Mouse (Mus musculus) embryonic facial prominence, embryonic 15.5 days (tissue): ENCODE data around the gene Ahnak. TPM values are rescaled to one million over a fixed set of nuclear protein-coding genes. Genes with fewer than 3 reads are reported as not detected.
"Not testable (repeated sequence)": the region's sequence is repeated elsewhere in the genome, so short reads cannot be mapped to it uniquely, and the experiment has no call there.

Experiments
- ATAC-seq: fragments of 200-750 bp; cut with Nextera tagmentation; 2 replicates; pipeline ENCODE4 v1.8.0; 2017; ENCODE audit warnings: low read depth, moderate TSS enrichment; ENCODE audit not compliant: insufficient number of reproducible peaks, low FRiP score, low TSS enrichment
- H3K27ac ChIP-seq: fragments of 300-500 bp; sonication (generic); replicated peaks from 2 replicates; pipeline ENCODE4 v1.5.1; 2015; ENCODE audit warnings: mild to moderate bottlenecking, inconsistent platforms
- H3K27me3 ChIP-seq: fragments of 300-500 bp; sonication (generic); 2 replicates; pipeline ENCODE4 v1.6.1; 2015; ENCODE audit warnings: inconsistent platforms
- H3K36me3 ChIP-seq: fragments of 300-500 bp; sonication (generic); 2 replicates; pipeline ENCODE4 v1.6.1; 2015; ENCODE audit warnings: mild to moderate bottlenecking, inconsistent platforms
- H3K4me1 ChIP-seq: fragments of 300-500 bp; sonication (generic); 2 replicates; pipeline ENCODE4 v1.6.1; 2015; ENCODE audit warnings: inconsistent platforms
- H3K4me2 ChIP-seq: fragments of 300-500 bp; sonication (generic); replicated peaks from 2 replicates; pipeline ENCODE4 v1.6.1; 2015; ENCODE audit warnings: mild to moderate bottlenecking, inconsistent platforms
- H3K4me3 ChIP-seq: fragments of 300-500 bp; sonication (generic); replicated peaks from 2 replicates; pipeline ENCODE4 v1.5.1; 2015; ENCODE audit warnings: mild to moderate bottlenecking, inconsistent platforms
- H3K9ac ChIP-seq: fragments of 300-500 bp; sonication (generic); 2 replicates; pipeline ENCODE4 v1.6.1; 2015; ENCODE audit warnings: inconsistent platforms
- H3K9me3 ChIP-seq: fragments of 300-500 bp; sonication (generic); replicated peaks from 2 replicates; pipeline ENCODE4 v1.6.1; 2016; ENCODE audit warnings: inconsistent platforms
- WGBS: fragments of 180-500 bp; shearing (Covaris S2); methylation state at CpG from one replicate; pipeline ENCODE4 v1.1.7; 2015; 5-methylcytosine and 5-hydroxymethylcytosine counted together
- polyA plus RNA-seq: library from polyadenylated mRNA; unstranded; fragments of >200 nt; fragmentation: Nextera tagmentation; extraction: Ambion mirVana; gene quantifications from 2 replicates; pipeline ENCODE4 v1.2.1, GENCODE M21; 2015

Gene Ahnak
- polyA plus RNA-seq, 1 experiment from 2014 or later = 71.9 TPM

DNA sequence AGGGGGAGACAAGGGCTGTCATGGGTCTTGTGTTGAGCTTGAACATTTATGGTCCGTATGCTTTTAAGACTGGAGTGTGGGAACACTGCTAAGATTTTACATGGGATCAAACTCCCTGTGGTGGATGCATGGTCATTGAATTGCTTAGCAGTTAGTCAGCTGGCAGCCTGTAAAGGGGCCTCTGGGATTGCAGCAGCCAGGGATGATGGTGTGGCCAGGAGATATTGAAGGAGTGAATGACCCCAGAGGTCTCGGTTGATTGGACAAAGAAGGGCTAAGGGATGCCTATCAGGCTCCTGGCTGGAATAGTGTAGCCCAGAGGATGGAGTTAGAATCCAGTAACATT, 93.9 kb downstream of the Ahnak start:
- no peak overlapping the region; the same call in 1 of the 2 replicates for H3K4me2 ChIP-seq
- no peaks in the 10 kb centered on the region for H3K27me3 ChIP-seq
- no peak for ATAC-seq
- H3K4me3 ChIP-seq = no peak overlapping the region; the same call in 1 of the 2 replicates
- H3K9me3 ChIP-seq = no peaks in the 10 kb centered on the region
- 0 out of 2 replicates have a peak overlapping the region, but pooled peaks have one; percentile 1 for H3K9ac ChIP-seq
- H3K27ac ChIP-seq = no peak overlapping the region
- peaks cover 21% of the 10 kb centered on the region for H3K4me1 ChIP-seq
- 80% methylated on average over 2 of the region's 2 CpGs for whole genome bisulfite sequencing
- no peaks in the 10 kb centered on the region for H3K36me3 ChIP-seq

DNA sequence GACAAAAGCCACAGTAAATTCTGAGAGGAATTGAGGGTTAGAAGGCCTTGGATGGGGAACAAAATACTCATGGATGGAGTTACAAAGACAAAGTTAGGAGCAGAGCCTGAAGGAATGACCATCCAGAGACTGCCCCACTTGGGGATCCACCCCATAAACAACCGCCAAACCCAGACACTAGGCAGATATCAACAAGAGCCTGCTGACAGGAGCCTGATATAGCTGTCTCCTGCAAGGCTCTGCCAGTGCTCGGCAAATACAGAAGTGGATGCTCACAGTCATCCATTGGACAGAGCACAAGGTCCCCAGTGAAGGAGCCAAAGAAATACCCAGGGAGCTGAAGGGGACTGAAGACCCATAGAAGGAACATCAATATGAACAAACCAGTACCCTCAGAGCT, 94.8 kb downstream of the Ahnak start:
- H3K4me2 ChIP-seq = not testable (repeated sequence)

DNA sequence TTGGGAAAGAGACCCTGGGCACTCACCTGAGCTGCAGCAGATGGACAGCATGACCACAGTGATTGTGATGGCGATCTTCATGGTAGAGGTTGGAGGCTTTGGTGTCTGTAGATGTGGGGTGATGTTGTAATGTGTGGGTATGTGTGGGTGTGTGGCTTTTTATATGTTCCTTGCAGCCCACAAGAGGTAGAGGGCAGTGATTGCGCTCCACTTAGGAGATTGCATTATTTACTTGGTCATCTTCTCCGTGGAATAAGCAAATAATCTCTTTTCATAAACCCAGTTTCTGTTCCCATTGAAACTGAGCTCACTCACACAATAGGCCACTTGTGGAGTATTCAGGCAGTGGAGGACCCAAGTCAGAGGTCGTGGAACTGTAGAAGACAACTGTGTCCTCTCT, 98.7 kb downstream of the Ahnak start, which contains the start of gene Scgb1a1:
Scgb1a1 (minus strand) TSS at position 138 of the 400 bp plus-strand sequence.
- no peaks in the 10 kb centered on the region for H3K27me3 ChIP-seq
- peaks cover under 1% of the 10 kb centered on the region; the same call in 1 of the 2 replicates for H3K4me1 ChIP-seq
- no peak within 1 kb of the TSS for H3K27ac ChIP-seq
- H3K9ac ChIP-seq = no peak within 1 kb of the TSS
- ATAC-seq = no peak
- 79% methylated on average over 4 of the region's 4 CpGs for WGBS
- H3K4me2 ChIP-seq = no peak within 1 kb of the TSS
- no peaks in the 10 kb centered on the region for H3K9me3 ChIP-seq
- H3K36me3 ChIP-seq = no peaks in the 10 kb centered on the region
- H3K4me3 ChIP-seq = no peak within 1 kb of the TSS

More for the DNA sequence above, 94.8 kb downstream of the Ahnak start:
- ATAC-seq, H3K27ac ChIP-seq, H3K9me3 ChIP-seq, H3K9ac ChIP-seq, H3K36me3 ChIP-seq, H3K27me3 ChIP-seq, H3K4me3 ChIP-seq: not testable (repeated sequence)
- WGBS = 76% methylated on average over 2 of the region's 2 CpGs
- H3K4me1 ChIP-seq = peaks cover 21% of the 10 kb centered on the region

DNA sequence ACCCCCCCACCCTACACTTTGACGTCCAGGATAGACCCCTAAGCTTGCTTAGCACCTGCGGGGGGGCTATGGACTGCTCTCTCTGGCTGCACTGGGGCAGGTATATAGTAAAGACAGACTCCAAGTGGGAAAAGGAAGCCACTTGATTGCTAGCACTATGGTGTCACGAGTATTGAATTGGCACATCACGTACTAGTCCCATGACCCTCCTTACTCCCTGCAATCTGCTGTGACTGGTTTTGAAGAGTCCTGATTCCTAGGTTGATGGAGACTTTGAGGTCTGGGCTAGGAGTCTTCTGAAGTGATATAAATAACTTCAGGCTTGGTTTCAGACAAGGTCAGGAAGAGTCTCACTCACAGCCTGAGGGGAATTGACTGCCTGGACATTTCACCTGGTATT, 101.1 kb downstream of the Ahnak start:
- Histone ChIP-seq H3K4me2 (no peak overlapping the region), H3K4me3 (no peak overlapping the region), H3K36me3 (no peaks in the 10 kb centered on the region), H3K27ac (no peak overlapping the region), H3K4me1 (no peaks in the 10 kb centered on the region), H3K27me3 (no peaks in the 10 kb centered on the region), H3K9me3 (no peaks in the 10 kb centered on the region), H3K9ac (no peak overlapping the region)
- 63% methylated on average over 4 of the region's 4 CpGs for WGBS
- ATAC-seq = no peak

DNA sequence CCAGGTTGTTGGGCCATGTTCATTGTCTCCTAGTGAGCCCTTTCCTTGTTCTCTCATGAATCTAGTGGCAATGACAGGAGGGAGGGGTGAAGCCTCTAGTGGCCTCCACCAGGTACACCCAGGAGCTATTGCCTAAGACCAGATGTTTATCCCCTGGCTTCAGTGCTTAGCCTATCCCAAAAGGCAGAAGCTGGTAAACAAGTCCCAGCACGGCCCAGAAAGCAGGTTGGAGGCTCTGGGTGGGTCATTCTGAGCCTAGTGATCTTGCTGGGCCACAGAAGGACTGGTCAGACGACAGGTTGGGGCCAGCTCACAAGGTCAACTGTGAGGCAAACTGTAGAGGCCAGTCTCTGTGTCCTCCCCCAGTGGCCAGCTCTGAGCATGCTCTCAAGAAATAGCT, 101.6 kb downstream of the Ahnak start:
- Histone ChIP-seq H3K9ac (no peak overlapping the region), H3K4me1 (no peaks in the 10 kb centered on the region), H3K4me2 (no peak overlapping the region), H3K27me3 (no peaks in the 10 kb centered on the region), H3K9me3 (no peaks in the 10 kb centered on the region), H3K36me3 (no peaks in the 10 kb centered on the region), H3K4me3 (no peak overlapping the region), H3K27ac (no peak overlapping the region)
- no peak for ATAC-seq
- 40% methylated on average over 2 of the region's 2 CpGs for WGBS

DNA sequence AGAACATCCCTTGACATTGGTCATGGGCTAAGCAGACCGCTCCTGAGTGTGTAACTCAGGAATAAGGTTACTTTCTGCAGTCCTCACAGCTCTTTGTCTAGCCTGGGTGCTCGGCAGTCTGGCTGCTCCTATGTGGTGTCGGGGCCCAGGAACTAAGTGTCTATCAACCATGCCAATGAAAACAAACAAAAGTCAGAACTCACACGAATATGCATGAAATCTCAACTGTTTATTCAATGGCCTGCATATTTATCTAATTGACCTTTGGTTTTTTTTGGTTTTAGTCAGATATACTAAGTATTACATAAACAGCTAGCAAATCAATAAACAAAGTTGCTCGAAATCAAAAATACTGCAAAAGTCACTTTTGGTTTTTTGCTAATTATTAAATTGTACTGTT, 106.0 kb downstream of the Ahnak start:
- Histone ChIP-seq H3K9me3 (no peaks in the 10 kb centered on the region), H3K4me3 (no peak overlapping the region), H3K27me3 (no peaks in the 10 kb centered on the region), H3K4me1 (no peaks in the 10 kb centered on the region), H3K4me2 (no peak overlapping the region), H3K9ac (no peak overlapping the region), H3K36me3 (no peaks in the 10 kb centered on the region), H3K27ac (no peak overlapping the region)
- no peak for ATAC-seq
- WGBS = 71% methylated on average over 5 of the region's 5 CpGs

DNA sequence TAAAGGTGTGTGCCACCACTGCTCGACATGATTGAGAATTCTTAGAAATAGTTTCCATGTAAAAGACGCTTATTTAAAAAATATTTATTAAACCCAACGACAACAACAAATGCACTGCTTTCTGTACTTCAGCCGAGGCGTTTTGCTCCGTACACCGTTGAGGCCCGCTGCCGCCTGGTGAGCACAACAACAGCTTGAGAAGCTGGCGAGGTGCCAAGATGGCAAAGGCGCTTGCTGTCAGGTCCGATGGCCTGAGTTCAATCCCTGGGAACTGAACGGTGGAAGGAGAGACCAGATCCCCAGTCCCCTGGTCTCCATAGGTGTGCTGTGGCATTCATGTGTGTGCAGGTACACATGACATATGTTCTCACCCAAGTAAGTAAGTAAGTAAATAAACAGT, 108.4 kb downstream of the Ahnak start:
- no peaks in the 10 kb centered on the region for H3K9me3 ChIP-seq
- H3K36me3 ChIP-seq = no peaks in the 10 kb centered on the region
- 84% methylated on average over 13 of the region's 13 CpGs for WGBS
- no peak overlapping the region for H3K27ac ChIP-seq
- no peak overlapping the region for H3K4me3 ChIP-seq
- no peaks in the 10 kb centered on the region for H3K27me3 ChIP-seq
- ATAC-seq = no peak
- no peaks in the 10 kb centered on the region for H3K4me1 ChIP-seq
- H3K9ac ChIP-seq = no peak overlapping the region
- H3K4me2 ChIP-seq = no peak overlapping the region

DNA sequence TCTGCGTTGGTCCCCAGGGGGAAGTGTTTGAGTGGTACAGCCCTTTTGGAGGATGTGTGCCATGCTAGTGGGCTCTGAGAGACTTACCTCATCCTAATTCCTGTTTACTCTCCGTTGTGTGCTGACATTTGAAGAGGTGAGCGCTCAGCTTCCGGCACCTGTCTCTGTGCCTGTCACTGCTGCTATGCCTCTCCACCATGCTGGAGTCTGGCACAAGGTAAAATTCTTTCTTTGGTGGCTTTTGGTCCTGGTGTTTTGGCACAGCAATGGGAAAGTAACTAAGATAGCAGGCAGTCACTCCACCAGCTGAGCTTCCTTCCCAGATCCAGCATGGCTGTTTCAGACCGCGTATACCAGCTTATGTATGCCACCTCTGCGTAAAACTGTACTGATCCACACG, 110.7 kb downstream of the Ahnak start:
- Histone ChIP-seq H3K4me1 (peaks cover 6% of the 10 kb centered on the region), H3K27ac (no peak overlapping the region), H3K9ac (no peak overlapping the region), H3K9me3 (no peaks in the 10 kb centered on the region), H3K4me2 (no peak overlapping the region), H3K4me3 (no peak overlapping the region), H3K27me3 (no peaks in the 10 kb centered on the region), H3K36me3 (no peaks in the 10 kb centered on the region)
- ATAC-seq = no peak
- 83% methylated on average over 8 of the region's 8 CpGs for WGBS

DNA sequence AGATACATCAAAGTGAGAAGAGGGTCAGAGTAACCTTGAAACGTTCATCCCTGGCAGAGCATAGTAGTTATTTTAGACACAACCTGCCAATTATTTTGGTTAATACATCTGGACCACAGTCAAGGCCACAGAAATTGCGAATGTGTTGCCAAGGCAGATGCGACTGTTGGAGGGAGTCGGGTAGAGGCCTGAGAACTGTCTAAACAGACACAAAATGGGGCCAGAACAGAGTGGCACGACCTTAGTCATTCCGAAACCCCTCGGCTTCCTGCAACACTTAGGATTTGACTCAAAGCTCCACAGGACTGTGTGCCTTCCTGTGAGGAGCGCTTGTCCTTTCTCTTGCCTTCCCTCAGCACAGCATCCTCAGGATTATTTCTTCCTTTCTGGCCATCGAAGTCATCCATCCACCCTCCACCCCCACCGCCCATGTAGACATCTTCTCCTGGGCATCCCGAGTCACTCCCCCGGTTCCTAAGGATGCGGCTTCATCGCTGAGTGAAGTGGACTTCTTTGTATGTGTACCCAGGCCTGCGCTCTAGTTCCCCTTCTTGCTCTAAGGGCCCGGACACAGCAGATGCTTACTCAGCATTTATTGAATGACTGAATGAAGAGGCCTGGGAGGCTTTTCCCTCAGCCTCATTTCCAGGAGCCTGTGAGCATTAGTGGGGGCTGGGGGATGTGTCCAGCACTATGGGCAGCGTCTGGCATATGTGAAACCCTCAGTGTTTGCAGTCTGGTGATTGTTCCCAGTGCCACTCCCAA, 111.4 kb downstream of the Ahnak start:
- Histone ChIP-seq H3K36me3 (no peaks in the 10 kb centered on the region), H3K9me3 (no peaks in the 10 kb centered on the region), H3K27me3 (no peaks in the 10 kb centered on the region), H3K4me3 (no peak overlapping the region), H3K9ac (no peak overlapping the region), H3K4me2 (no peak overlapping the region), H3K27ac (no peak overlapping the region), H3K4me1 (peaks cover 12% of the 10 kb centered on the region)
- 81% methylated on average over 17 of the region's 17 CpGs for WGBS
- ATAC-seq = no peak

DNA sequence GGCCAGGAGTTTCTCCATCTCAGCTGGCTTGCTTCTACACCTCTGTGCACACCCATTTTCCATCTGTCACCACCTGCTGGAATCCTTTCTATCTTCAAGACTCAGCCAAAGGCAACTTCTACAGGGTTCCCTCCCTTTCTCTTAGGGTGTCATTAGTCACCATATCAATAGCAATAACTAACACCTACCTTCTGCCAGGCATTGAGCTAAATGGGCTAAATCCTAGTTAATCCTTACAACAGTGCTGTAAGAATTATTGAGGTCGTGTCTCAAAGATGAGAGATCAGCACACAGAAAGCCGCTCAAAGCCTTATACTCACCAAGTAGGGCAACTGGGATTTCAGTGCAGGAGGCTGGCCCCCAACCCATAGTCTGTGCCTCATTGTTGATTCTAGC, 112.0 kb downstream of the Ahnak start:
- peaks cover 18% of the 10 kb centered on the region for H3K4me1 ChIP-seq
- no peak for ATAC-seq
- H3K9me3 ChIP-seq = no peaks in the 10 kb centered on the region
- H3K36me3 ChIP-seq = no peaks in the 10 kb centered on the region
- no peak overlapping the region for H3K9ac ChIP-seq
- no peaks in the 10 kb centered on the region for H3K27me3 ChIP-seq
- H3K4me3 ChIP-seq = no peak overlapping the region
- H3K27ac ChIP-seq = no peak overlapping the region
- 70% methylated on average over 2 of the region's 2 CpGs for WGBS
- H3K4me2 ChIP-seq = no peak overlapping the region

DNA sequence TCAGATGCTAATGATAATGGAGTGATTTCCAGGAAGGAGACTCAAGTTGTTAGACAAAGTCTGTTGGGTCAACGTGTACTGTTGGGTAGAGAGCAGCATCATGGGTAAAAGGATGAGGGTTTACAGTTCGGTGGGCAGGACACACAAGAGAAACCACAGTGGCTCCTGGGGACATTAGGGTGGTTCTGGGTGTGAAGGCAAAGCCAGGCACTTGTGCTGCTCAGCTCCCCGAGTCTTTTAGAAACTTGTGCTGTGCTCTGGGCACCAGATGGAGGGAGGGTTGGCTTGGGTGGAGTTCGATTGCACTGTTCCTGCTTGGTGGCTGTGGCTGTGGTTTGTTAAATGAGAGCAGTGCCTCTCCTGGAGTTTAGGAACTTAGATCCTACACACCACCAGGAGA, 114.9 kb downstream of the Ahnak start:
- WGBS = 55% methylated on average over 4 of the region's 4 CpGs
- Histone ChIP-seq H3K4me2 (no peak overlapping the region), H3K27ac (peak overlapping the region; percentile 56; the same call in 1 of the 2 replicates), H3K27me3 (no peaks in the 10 kb centered on the region), H3K4me3 (no peak overlapping the region), H3K9me3 (no peaks in the 10 kb centered on the region), H3K9ac (no peak overlapping the region), H3K4me1 (peaks cover 34% of the 10 kb centered on the region), H3K36me3 (no peaks in the 10 kb centered on the region)
- no peak for ATAC-seq

DNA sequence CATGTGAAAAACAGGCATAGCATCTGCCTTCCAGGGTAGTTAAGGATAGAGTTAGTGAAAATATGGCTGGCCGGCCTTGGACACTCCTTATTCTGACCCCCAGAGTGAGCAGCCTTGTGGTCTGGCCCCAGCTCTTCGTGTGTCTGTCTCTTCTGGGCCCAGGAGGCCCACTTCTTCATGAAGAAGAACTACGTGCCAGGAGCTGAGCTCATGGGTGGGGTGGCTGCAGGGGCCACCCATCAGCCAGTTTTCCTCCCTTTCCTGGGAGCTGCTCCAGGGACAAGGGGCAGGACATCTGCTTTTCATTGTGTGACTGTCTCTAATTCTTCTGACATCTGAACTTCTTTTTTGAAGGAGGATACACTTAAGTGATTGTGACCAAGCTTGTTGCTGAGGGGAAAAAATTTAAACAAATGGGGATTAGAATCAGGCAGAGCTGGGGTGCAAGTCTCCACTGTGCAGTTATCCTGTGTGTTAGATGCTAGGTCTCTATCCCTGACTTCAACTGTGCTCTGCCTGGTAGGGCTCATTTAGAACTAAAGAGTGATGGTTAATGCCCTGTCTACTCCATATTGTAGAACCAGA, 116.1 kb downstream of the Ahnak start:
- Histone ChIP-seq H3K9ac (no peak overlapping the region), H3K36me3 (no peaks in the 10 kb centered on the region), H3K4me3 (no peak overlapping the region), H3K9me3 (no peaks in the 10 kb centered on the region), H3K4me2 (no peak overlapping the region), H3K27me3 (no peaks in the 10 kb centered on the region), H3K4me1 (peaks cover 34% of the 10 kb centered on the region), H3K27ac (peak overlapping the region; percentile 56)
- ATAC-seq = no peak
- 50% methylated on average over 3 of the region's 3 CpGs for WGBS
